Mouse (Mus musculus): ENCODE data around the gene Mmaa. TPM values are rescaled to one million over a fixed set of nuclear protein-coding genes. Genes with fewer than 3 reads are reported as not detected.

The Mmaa gene
- polyA plus RNA-seq, 1 experiment from 2014 or later = 27.3 TPM

Other genes starting within 250 kb of the Mmaa start
- gene 1700011L22Rik, start 46.4 kb downstream of the Mmaa start, polyA plus RNA-seq (2015; fragmentation: Nextera tagmentation; extraction: Ambion mirVana) = not detected in 2 replicates
- gene Smad1, start 104.6 kb upstream of the Mmaa start, polyA plus RNA-seq (2015; fragmentation: Nextera tagmentation; extraction: Ambion mirVana) = 65.6 and 65.8 TPM in 2 replicates

Measured in forebrain, embryonic 16.5 days (tissue).